Mouse (Mus musculus) adrenal gland, postnatal 0 days (tissue): ENCODE results near the gene Gzme. TPM values are rescaled to one million over a fixed set of nuclear protein-coding genes. Genes with fewer than 3 reads are reported as not detected.

Experiments used
- microRNA-seq: library from miRNA; unstranded; fragments of <30 nt; microRNA quantifications from one replicate; pipeline ENCODE4, GENCODE M21; 2016; ENCODE audit warnings: borderline replicate concordance; ENCODE audit not compliant: insufficient number of aligned reads
- polyA plus RNA-seq: library from polyadenylated mRNA; unstranded; fragments of >200 nt; fragmentation: Nextera tagmentation; extraction: Ambion mirVana; gene quantifications from 2 replicates; pipeline ENCODE4 v1.2.1, GENCODE M21; 2015

Gene Gzme
- not detected in 2 replicates for polyA plus RNA-seq

DNA sequence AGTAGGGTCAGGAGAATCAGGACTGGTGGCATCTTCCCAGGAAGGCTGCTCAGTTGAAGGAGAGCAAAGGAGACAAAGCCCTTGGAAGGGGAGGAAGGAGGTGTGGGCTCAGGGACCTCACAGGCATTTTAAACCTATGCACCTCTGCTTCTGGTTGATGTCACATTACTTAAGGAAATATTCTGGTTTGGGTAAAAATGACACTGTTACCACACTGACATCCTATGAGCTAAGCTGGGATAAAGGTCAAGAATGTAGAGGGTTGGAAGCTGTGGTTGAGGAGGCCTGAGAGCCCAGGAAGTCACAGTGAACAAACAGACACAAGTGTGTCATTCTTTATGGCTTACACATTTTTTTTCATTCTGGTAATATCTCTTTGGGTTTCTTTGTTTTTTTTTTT lies at the start of gene Gzme:
TSS of gene Gzme (minus strand) at position 101 of the 400 bp plus-strand sequence.

GRCm38 (mm10) chr14:56159479-56159878 lies 39.1 kb upstream of the Gzme start, which contains the start of gene Gzmg:
Gene Gzmg (minus strand): TSS chr14:56159579.

GRCm38 (mm10) chr14:56132508-56132907 lies 12.1 kb upstream of the Gzme start, which contains the start of gene Gzmd:
Gene Gzmd (minus strand): TSS chr14:56132608.

DNA sequence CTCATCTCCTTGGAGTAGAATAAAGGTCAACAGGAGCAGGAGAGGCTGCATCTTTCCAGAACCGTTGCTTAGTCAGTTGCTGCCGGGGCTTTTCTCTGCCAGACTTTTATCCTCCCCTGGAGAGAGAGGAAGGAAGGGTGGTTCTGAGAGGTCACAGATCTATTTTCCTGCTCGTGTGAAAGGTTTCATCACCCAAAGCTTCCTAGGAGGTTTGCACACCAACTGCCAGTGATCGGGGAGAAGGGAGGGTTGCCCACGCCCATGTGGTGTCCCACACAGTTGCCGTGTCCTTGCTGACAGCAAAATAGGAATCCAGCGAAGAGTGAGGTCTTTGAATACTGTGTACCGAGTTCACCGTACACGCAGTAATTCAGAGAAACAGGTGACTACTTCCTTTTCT lies 18.0 kb downstream of the Gzme start, which contains the start of gene Ctsg:
TSS of gene Ctsg (minus strand) at position 189 of the 400 bp plus-strand sequence.

GRCm38 (mm10) chr14:56085167-56085566 lies 35.3 kb downstream of the Gzme start, which contains the start of gene Mcpt8:
Gene Mcpt8 (minus strand): TSS chr14:56085273.

Small RNA genes within 50 kb of the gene (microRNA-seq; reads per million reads assigned to microRNA genes)
- gene Mir6949 = not detected

Other genes starting within 250 kb of the Gzme start
- 0.28 and 0.29 TPM in 2 replicates for gene Cbln3, start 236.2 kb downstream of the Gzme start, polyA plus RNA-seq
- 7.3 and 9.3 TPM in 2 replicates for gene Khnyn, start 235.7 kb downstream of the Gzme start, polyA plus RNA-seq
- 55.6 and 63.8 TPM in 2 replicates for gene Sdr39u1, start 220.3 kb downstream of the Gzme start, polyA plus RNA-seq
- gene Cma1, start 175.9 kb downstream of the Gzme start, polyA plus RNA-seq = 45.9 and 61.2 TPM in 2 replicates
- gene Cma2, start 169.6 kb downstream of the Gzme start, polyA plus RNA-seq = not detected in 2 replicates
- not detected in 2 replicates for gene Mcpt1, start 102.7 kb downstream of the Gzme start, polyA plus RNA-seq
- gene Mcpt9, start 90.1 kb downstream of the Gzme start, polyA plus RNA-seq = not detected in 2 replicates
- gene Mcpt2, start 78.6 kb downstream of the Gzme start, polyA plus RNA-seq = 0.12 TPM in 1 of 2 replicates, not detected in the other
- gene Mcpt4, start 58.3 kb downstream of the Gzme start, polyA plus RNA-seq = 3.6 and 6.1 TPM in 2 replicates
- 0.30 and 0.81 TPM in 2 replicates for gene Mcpt8, start 35.4 kb downstream of the Gzme start, polyA plus RNA-seq
- 2.7 and 3.5 TPM in 2 replicates for gene Ctsg, start 18.1 kb downstream of the Gzme start, polyA plus RNA-seq
- gene Gzmd, start 12.0 kb upstream of the Gzme start, polyA plus RNA-seq = not detected in 2 replicates
- gene Gzmg, start 39.0 kb upstream of the Gzme start, polyA plus RNA-seq = not detected in 2 replicates
- gene Gzmn, start 54.0 kb upstream of the Gzme start, polyA plus RNA-seq = not detected in 2 replicates
- gene Gzmf, start 90.8 kb upstream of the Gzme start, polyA plus RNA-seq = not detected in 2 replicates
- 0.25 TPM in 1 of 2 replicates, not detected in the other for gene Gzmc, start 114.0 kb upstream of the Gzme start, polyA plus RNA-seq
- gene Gzmb, start 141.6 kb upstream of the Gzme start, polyA plus RNA-seq = 0.14 and 0.33 TPM in 2 replicates
- 0.24 and 0.48 TPM in 2 replicates for gene Atp12a, start 244.4 kb upstream of the Gzme start, polyA plus RNA-seq